Mouse (Mus musculus) MEL (cell line): ENCODE measurements around the gene Slfn2.

ENCODE experiments used
- CHD1 ChIP-seq: IDR thresholded peaks from 2 replicates; pipeline ENCODE4 v1.6.1; 2012; ENCODE audit warnings: low read depth, mild to moderate bottlenecking, inconsistent platforms, low read length, improper control_type of control experiment
- CTCF ChIP-seq, 3 experiments: IDR thresholded peaks in 2 of 3; conservative IDR thresholded peaks in 1 of 3; 2 replicates each; pipeline ENCODE4 v1.5.1; 2011 to 2012; ENCODE audit warnings: low read length in 3 of 3, low read depth in 2 of 3, mild to moderate bottlenecking in 2 of 3, improper control_type of control experiment in 1 of 3, inconsistent platforms in 1 of 3, mixed read lengths in 1 of 3, moderate library complexity in 1 of 3; ENCODE audit not compliant: control insufficient read depth in 1 of 3, insufficient read depth in 1 of 3, poor library complexity in 1 of 3, severe bottlenecking in 1 of 3
- MAX ChIP-seq: IDR thresholded peaks from 2 replicates; pipeline ENCODE4 v1.6.1; 2011; ENCODE audit warnings: low read length, improper control_type of control experiment
- MYC ChIP-seq: IDR thresholded peaks from 2 replicates; pipeline ENCODE4 v1.6.1; 2011; ENCODE audit warnings: low read depth, mild to moderate bottlenecking, low read length, improper control_type of control experiment, moderate library complexity
- USF1 ChIP-seq: IDR thresholded peaks from 2 replicates; pipeline ENCODE4 v1.6.1; 2014; ENCODE audit warnings: low read depth, mild to moderate bottlenecking, inconsistent platforms, low read length, improper control_type of control experiment, moderate library complexity

DNA sequence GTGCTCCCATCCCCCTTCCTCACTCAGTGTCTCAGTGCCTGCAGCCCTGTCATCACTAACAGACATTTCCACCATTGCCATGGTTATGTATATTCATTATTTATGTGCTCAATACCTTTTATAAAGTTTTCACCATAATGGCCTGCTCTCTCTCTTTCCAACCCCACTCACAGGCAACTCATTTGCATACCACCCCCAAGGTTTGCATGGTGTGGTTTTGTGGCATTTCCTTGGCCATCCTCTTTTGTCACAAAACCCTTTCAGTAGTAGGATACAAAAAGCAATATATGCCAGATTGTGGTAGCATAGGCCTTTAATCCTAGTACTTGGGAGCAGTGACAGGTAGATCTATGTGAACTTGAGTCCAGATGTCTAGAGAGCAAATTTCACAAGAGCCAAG lies 48.8 kb upstream of the Slfn2 start:
- no peak for TF ChIP-seq CHD1
- no peak for TF ChIP-seq USF1
- no peak for TF ChIP-seq MYC
- TF ChIP-seq MAX, result no peak
- no peak for TF ChIP-seq CTCF (IDR thresholded peaks at IDR 0.05 in 2 of 3, conservative IDR thresholded peaks at IDR 0.05 in 1 of 3; ENCODE audit: control insufficient read depth in 1 of 3, insufficient read depth in 1 of 3, low read depth in 2 of 3, low read length in 3 of 3, poor library complexity in 1 of 3, severe bottlenecking in 1 of 3)
